Comparison of ENCODE assay signal across 8 mouse cellular contexts in the genomic region with DNA sequence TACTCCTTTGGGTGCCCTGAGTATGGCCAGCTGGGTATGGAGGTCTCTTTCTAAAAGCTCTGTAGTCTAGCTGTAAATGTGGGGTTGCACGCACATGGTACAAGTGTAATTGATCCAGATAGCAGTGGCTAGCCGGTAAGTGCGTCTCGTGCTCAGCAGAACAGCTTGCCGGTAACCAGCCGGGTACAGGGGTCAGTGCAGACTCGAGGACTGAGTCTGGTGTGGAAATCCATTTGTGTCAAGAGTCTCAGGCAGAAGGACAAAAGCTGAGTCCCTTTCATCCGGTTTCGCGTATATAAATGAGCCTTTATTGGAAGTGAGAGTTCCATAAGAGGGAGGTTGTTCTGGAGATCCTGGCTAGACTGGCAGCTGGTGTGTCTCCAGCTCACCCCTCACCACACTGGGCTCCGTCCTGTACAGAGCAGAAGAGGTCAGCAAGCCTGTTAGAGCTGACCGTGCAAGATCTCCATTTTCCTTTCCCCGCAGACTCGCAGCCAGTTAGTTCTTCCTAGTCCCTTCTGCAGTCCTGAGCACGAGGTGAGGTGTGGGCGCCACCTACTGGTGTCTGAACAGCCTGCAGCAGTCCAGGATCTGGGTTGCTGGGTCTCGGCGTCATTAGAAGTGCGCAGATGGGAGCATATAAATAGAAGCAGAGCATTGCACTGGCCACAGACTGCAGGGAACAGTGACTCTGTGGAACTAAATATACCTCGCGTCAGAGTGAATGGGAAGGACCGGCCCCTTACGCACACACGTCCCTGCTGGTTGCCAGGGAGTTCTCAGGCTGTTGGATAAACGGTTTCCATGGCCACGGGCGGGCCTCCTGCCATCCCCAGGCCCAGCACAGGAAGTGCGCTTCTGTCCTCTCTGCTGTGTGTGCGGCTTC. TPM values are rescaled to one million over a fixed set of nuclear protein-coding genes. Genes with fewer than 3 reads are reported as not detected.
A peak's percentile ranks its signal among the peaks of the same experiment; 100 is the strongest.
DNase-seq lines count a peak whose midpoint lies in the region; ATAC-seq lines count a peak whose summit lies in the region.

No protein-coding gene starts in this region.

- intact Hi-C loops in gastrocnemius, postnatal 14 days (cut with DNase I; ENCODE audit: low total_unique reads) = loop anchor here (2.0 kb wide), 1 partner anchor 31 kb away; no protein-coding TSS in a partner anchor
- intact Hi-C loops in left cerebral cortex, postnatal 14 days (cut with DNase I) = loop anchor here (1.0 kb wide), 1 partner anchor 34 kb away; no protein-coding TSS in a partner anchor

- no peak overlapping the region for H3K9ac ChIP-seq in intestine, embryonic 14.5 days (ENCODE audit: low read length)

- H3K27me3 ChIP-seq in intestine, embryonic 14.5 days (replicated peaks; ENCODE audit: control insufficient read depth, insufficient read depth, low read length) = no peaks in the 10 kb centered on the region

- peaks cover 94% of the 10 kb centered on the region for H3K36me3 ChIP-seq in intestine, embryonic 14.5 days (ENCODE audit: control insufficient read depth, insufficient read depth, low read length)

- peak; percentile 93 for DNase-seq in ZHBTc4 (ENCODE audit: low read depth, low spot score)
- DNase-seq in embryo, embryonic 10 days (ENCODE audit: low spot score) = peak; percentile 89
- DNase-seq in gastrocnemius, postnatal 14 days = peak; percentile 92
- peak; percentile 95 for DNase-seq in intestine, embryonic 14.5 days (ENCODE audit: low spot score)
- peak; percentile 99 for DNase-seq in left cerebral cortex, postnatal 14 days (ENCODE audit: low spot score in 2 of 2)
- DNase-seq in mesoderm, embryonic 11.5 days (ENCODE audit: low read depth, low spot score) = peak; percentile 90
- DNase-seq in right cerebral cortex, postnatal 25 days = peak; percentile 94
- DNase-seq in urinary bladder, postnatal 36 days (ENCODE audit: low spot score in 2 of 2) = peak; percentile 82 to 89

- ATAC-seq in intestine, embryonic 14.5 days (replicated peaks; ENCODE audit: low FRiP score, low TSS enrichment, low read depth) = peak; percentile 74

- no peaks in the 10 kb centered on the region for H3K9me3 ChIP-seq in intestine, embryonic 14.5 days (ENCODE audit: control insufficient read depth, low read length)

- peak overlapping the region; percentile 8; the same call in 1 of the 2 replicates for H3K27ac ChIP-seq in intestine, embryonic 14.5 days (ENCODE audit: low read depth)

- no peak overlapping the region for H3K4me2 ChIP-seq in intestine, embryonic 14.5 days (ENCODE audit: low read length)

- 41% methylated on average over 29 of the region's 29 CpGs for WGBS in intestine, embryonic 14.5 days

- H3K4me3 ChIP-seq in intestine, embryonic 14.5 days (ENCODE audit: low read depth, low read length) = no peak overlapping the region

- H3K4me1 ChIP-seq in intestine, embryonic 14.5 days (replicated peaks; ENCODE audit: control insufficient read depth, insufficient read depth, low read length) = peaks cover 4% of the 10 kb centered on the region

RNA-seq across cellular contexts. Expression of a gene that starts 13.4 kb away (rescaled TPM):
- total RNA-seq in gastrocnemius, postnatal 14 days (2021) = 10 to 100 TPM; 14.2 to 19.3 TPM
- 29.8 and 30.7 TPM in 2 replicates for polyA plus RNA-seq in intestine, embryonic 14.5 days (2014; fragmentation: Nextera tagmentation; extraction: Ambion mirVana)
- 10 to 100 TPM; 67.2 to 69.5 TPM for total RNA-seq in left cerebral cortex, postnatal 14 days (2021)

RNA-seq across cellular contexts. Expression of a gene that starts 28.7 kb away (rescaled TPM):
- total RNA-seq in gastrocnemius, postnatal 14 days (2021) = not detected
- 0.07 TPM in 1 of 2 replicates, not detected in the other for polyA plus RNA-seq in intestine, embryonic 14.5 days (2014; fragmentation: Nextera tagmentation; extraction: Ambion mirVana)
- under 1 TPM; 0.55 to 0.77 TPM for total RNA-seq in left cerebral cortex, postnatal 14 days (2021)

RNA-seq across cellular contexts. Expression of a gene that starts 47.9 kb away (rescaled TPM):
- total RNA-seq in gastrocnemius, postnatal 14 days (2021) = 10 to 100 TPM; 39.2 to 49.0 TPM
- polyA plus RNA-seq in intestine, embryonic 14.5 days (2014; fragmentation: Nextera tagmentation; extraction: Ambion mirVana) = 15.2 and 16.3 TPM in 2 replicates
- total RNA-seq in left cerebral cortex, postnatal 14 days (2021) = 10 to 100 TPM; 44.3 to 53.6 TPM
